ENCODE assay signal across 9 mouse cellular contexts in the genomic region with DNA sequence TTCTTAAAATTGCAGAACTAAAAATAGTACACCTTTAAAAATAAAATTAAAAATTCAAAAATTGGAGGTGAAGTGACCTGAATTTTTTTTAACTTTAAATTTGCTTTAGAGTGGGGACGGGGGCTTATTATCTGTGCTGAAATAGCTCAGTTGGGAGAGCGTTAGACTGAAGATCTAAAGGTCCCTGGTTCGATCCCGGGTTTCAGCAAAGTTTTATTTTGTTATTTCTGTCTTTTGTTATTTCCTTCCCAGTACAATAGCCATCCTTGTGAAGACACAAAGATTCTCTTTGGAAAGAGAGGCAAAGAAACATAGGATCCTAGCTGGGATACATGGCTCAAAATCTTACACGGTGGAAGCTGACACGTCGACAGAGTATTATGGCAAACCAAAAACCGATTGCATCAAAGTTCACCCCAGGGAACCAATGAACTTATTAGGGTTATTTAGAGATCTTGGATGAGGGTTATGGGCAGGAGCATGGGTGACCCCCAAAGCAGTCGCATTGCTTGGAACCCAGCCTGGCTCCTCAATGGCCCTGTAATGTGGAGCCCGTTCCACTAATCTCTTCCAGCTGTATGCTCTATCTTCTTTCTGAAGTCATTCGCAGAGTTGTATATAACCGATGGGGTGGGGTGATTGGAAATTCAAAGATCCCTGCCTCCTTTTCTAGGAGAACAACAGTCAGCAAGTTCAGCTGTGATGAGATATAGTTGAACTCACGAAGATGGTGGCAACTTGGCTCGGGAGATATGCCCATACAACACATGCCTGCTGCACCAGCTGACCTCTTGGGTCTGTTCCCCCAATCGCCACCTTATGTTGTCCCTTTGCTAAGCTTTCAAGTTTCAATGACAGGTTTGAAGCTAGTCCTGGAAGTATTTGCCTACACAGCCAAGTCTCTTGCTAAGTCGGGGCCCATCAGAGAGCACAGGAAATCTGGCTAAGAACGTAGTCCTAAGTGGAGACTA. TPM values are rescaled to one million over a fixed set of nuclear protein-coding genes. Genes with fewer than 3 reads are reported as not detected.
DNase-seq lines count a peak whose midpoint lies in the region; ATAC-seq and TF ChIP-seq lines count a peak whose summit lies in the region.
"Had no signal": no experiment of that assay in that cellular context is flagged by ENCODE, and none has a peak within 500 bp of the region (broad histone marks: within the 10 kb centered on the region; RNA-seq: fewer than 3 reads in every experiment).

No protein-coding gene starts in this region.

- H3K27ac ChIP-seq in heart, embryonic 10.5 days: no peak overlapping the region
- H3K27ac ChIP-seq in heart, postnatal 0 days (ENCODE audit: low read depth): peak overlapping the region; percentile 41; the same call in 1 of the 2 replicates
- 0 out of 2 replicates have a peak overlapping the region, but pooled peaks have one; percentile 26 for H3K27ac ChIP-seq in midbrain, postnatal 0 days (ENCODE audit: low read depth, low read length)
- no peak overlapping the region for H3K27ac ChIP-seq in thymus, adult 2 months (ENCODE audit: control insufficient read depth, insufficient read depth, low read length)

- no peak for TF ChIP-seq CTCF in heart, postnatal 0 days (IDR thresholded peaks at IDR 0.05; ENCODE audit: low read depth)
- TF ChIP-seq CTCF in midbrain, postnatal 0 days (IDR thresholded peaks at IDR 0.05): no peak
- no peak for TF ChIP-seq CTCF in thymus, adult 2 months (IDR thresholded peaks at IDR 0.05; ENCODE audit: borderline replicate concordance, control insufficient read depth, extremely low read depth, insufficient read depth, low read length, poor library complexity)

- peaks cover 21% of the 10 kb centered on the region for H3K4me1 ChIP-seq in heart, embryonic 10.5 days
- H3K4me1 ChIP-seq in heart, postnatal 0 days (ENCODE audit: control insufficient read depth, insufficient read depth): peaks cover 21% of the 10 kb centered on the region
- H3K4me1 ChIP-seq in midbrain, postnatal 0 days (ENCODE audit: insufficient read depth, low read length): 0 out of 2 replicates have a peak, but pooled peaks cover 6% of the 10 kb centered on the region
- peaks cover 11% of the 10 kb centered on the region for H3K4me1 ChIP-seq in thymus, adult 2 months (replicated peaks; ENCODE audit: control insufficient read depth, insufficient read depth, low read length)

- H3K36me3 ChIP-seq in heart, embryonic 10.5 days: no peaks in the 10 kb centered on the region
- no peaks in the 10 kb centered on the region for H3K36me3 ChIP-seq in heart, postnatal 0 days (replicated peaks; ENCODE audit: control insufficient read depth, insufficient read depth, low read length)
- H3K36me3 ChIP-seq in midbrain, postnatal 0 days (ENCODE audit: insufficient read depth, low read length): no peaks in the 10 kb centered on the region
- H3K36me3 ChIP-seq in thymus, adult 2 months (ENCODE audit: control insufficient read depth, insufficient read depth, low read length): no peaks in the 10 kb centered on the region

- no peak for TF ChIP-seq POLR2A in thymus, adult 2 months (IDR thresholded peaks at IDR 0.05; ENCODE audit: control insufficient read depth, extremely low read depth, insufficient read depth, low read length, poor library complexity)

- H3K27me3 ChIP-seq in heart, embryonic 10.5 days (ENCODE audit: insufficient read depth, poor library complexity, severe bottlenecking): no peaks in the 10 kb centered on the region
- no peaks in the 10 kb centered on the region for H3K27me3 ChIP-seq in heart, postnatal 0 days (ENCODE audit: control insufficient read depth, insufficient read depth, low read length)
- H3K27me3 ChIP-seq in midbrain, postnatal 0 days (ENCODE audit: insufficient read depth, low read length): no peaks in the 10 kb centered on the region
- no peaks in the 10 kb centered on the region for H3K27me3 ChIP-seq in thymus, adult 2 months (ENCODE audit: control insufficient read depth, insufficient read depth, low read length)

- DNase-seq in heart, embryonic 10.5 days (ENCODE audit: low spot score): no peak
- no peak for DNase-seq in heart, adult 9 months (ENCODE audit: low spot score in 2 of 2)
- DNase-seq in MEL-GATA-1-ER (ENCODE audit: extremely low read depth, low read depth): peak; percentile 54
- DNase-seq in heart, postnatal 0 days (ENCODE audit: low spot score): no peak
- DNase-seq in midbrain, postnatal 0 days (ENCODE audit: low spot score): no peak
- DNase-seq in right cerebral cortex, adult 2 months (ENCODE audit: low spot score in 2 of 2): no peak
- no peak for DNase-seq in natural killer cell, adult 2 months (ENCODE audit: low spot score in 2 of 2)
- no peak for DNase-seq in thymus, adult 2 months

- no peak for ATAC-seq in heart, postnatal 0 days (ENCODE audit: insufficient read depth, low read depth)
- no peak for ATAC-seq in midbrain, postnatal 0 days (ENCODE audit: low FRiP score)

- TF ChIP-seq EP300 in heart, postnatal 0 days (IDR thresholded peaks at IDR 0.05; ENCODE audit: low read depth): no peak

- 18% methylated on average over 17 of the region's 17 CpGs for WGBS in heart, embryonic 10.5 days
- 29% methylated on average over 17 of the region's 17 CpGs for WGBS in heart, postnatal 0 days
- 27% methylated on average over 17 of the region's 17 CpGs for WGBS in midbrain, postnatal 0 days
- WGBS in thymus, adult 2 months: 69% methylated on average over 17 of the region's 17 CpGs

- no peaks in the 10 kb centered on the region for H3K9me3 ChIP-seq in heart, embryonic 10.5 days
- no peaks in the 10 kb centered on the region for H3K9me3 ChIP-seq in heart, postnatal 0 days (replicated peaks; ENCODE audit: control insufficient read depth, low read length)
- no peaks in the 10 kb centered on the region for H3K9me3 ChIP-seq in midbrain, postnatal 0 days (ENCODE audit: low read length)

- H3K9ac ChIP-seq in heart, postnatal 0 days (replicated peaks; ENCODE audit: low read depth, low read length): no peak overlapping the region
- no peak overlapping the region for H3K9ac ChIP-seq in midbrain, postnatal 0 days (replicated peaks; ENCODE audit: low read length, poor library complexity, severe bottlenecking)

- H3K4me2 ChIP-seq in heart, postnatal 0 days (ENCODE audit: low read depth, low read length): no peak overlapping the region
- peak overlapping the region; percentile 21 for H3K4me2 ChIP-seq in midbrain, postnatal 0 days (ENCODE audit: low read depth, low read length, poor library complexity, severe bottlenecking)

- peak overlapping the region; percentile 68 for H3K4me3 ChIP-seq in heart, embryonic 10.5 days
- no peak overlapping the region for H3K4me3 ChIP-seq in heart, postnatal 0 days (ENCODE audit: low read depth, low read length)
- H3K4me3 ChIP-seq in midbrain, postnatal 0 days (ENCODE audit: low read depth, low read length): no peak overlapping the region
- no peak overlapping the region for H3K4me3 ChIP-seq in thymus, adult 2 months (ENCODE audit: control insufficient read depth, insufficient read depth, low read length)

RNA-seq across cellular contexts. Expression of a gene that starts 32.4 kb away (rescaled TPM):
- 0.05 TPM in 1 of 2 replicates, not detected in the other for polyA plus RNA-seq in heart, embryonic 10.5 days (2016; fragmentation: Nextera tagmentation; extraction: Ambion mirVana)
- not detected in 2 replicates for total RNA-seq in heart, postnatal 0 days (2014; rRNA removed; ENCODE audit: low replicate concordance)
- not detected in 2 replicates for polyA plus RNA-seq in heart, postnatal 0 days (2015; fragmentation: Nextera tagmentation; extraction: Ambion mirVana)
- total RNA-seq in midbrain, postnatal 0 days (2014; rRNA removed): not detected in 2 replicates
- polyA plus RNA-seq in midbrain, postnatal 0 days (2015; fragmentation: Nextera tagmentation; extraction: Ambion mirVana): not detected in 2 replicates
- not detected in 2 replicates for polyA plus RNA-seq in thymus, adult 2 months (2012; rRNA removed)
- total RNA-seq: layer of hippocampus, adult 8-10 months had no signal

RNA-seq across cellular contexts. Expression of a gene that starts 43.0 kb away (rescaled TPM):
- polyA plus RNA-seq in heart, embryonic 10.5 days (2016; fragmentation: Nextera tagmentation; extraction: Ambion mirVana): 4.7 and 5.8 TPM in 2 replicates
- 32.7 and 43.2 TPM in 2 replicates for total RNA-seq in heart, postnatal 0 days (2014; rRNA removed; ENCODE audit: low replicate concordance)
- polyA plus RNA-seq in heart, postnatal 0 days (2015; fragmentation: Nextera tagmentation; extraction: Ambion mirVana): 4.7 and 5.1 TPM in 2 replicates
- 24.6 and 28.1 TPM in 2 replicates for total RNA-seq in midbrain, postnatal 0 days (2014; rRNA removed)
- polyA plus RNA-seq in midbrain, postnatal 0 days (2015; fragmentation: Nextera tagmentation; extraction: Ambion mirVana): 2.8 TPM in 2 replicates
- polyA plus RNA-seq in thymus, adult 2 months (2012; rRNA removed): 23.0 and 24.5 TPM in 2 replicates

RNA-seq across cellular contexts. Expression of a gene that starts 53.8 kb away (rescaled TPM):
- polyA plus RNA-seq in heart, embryonic 10.5 days (2016; fragmentation: Nextera tagmentation; extraction: Ambion mirVana): not detected in 2 replicates
- not detected in 2 replicates for total RNA-seq in heart, postnatal 0 days (2014; rRNA removed; ENCODE audit: low replicate concordance)
- not detected in 2 replicates for polyA plus RNA-seq in heart, postnatal 0 days (2015; fragmentation: Nextera tagmentation; extraction: Ambion mirVana)
- not detected in 2 replicates for total RNA-seq in midbrain, postnatal 0 days (2014; rRNA removed)
- not detected in 2 replicates for polyA plus RNA-seq in midbrain, postnatal 0 days (2015; fragmentation: Nextera tagmentation; extraction: Ambion mirVana)
- not detected in 2 replicates for polyA plus RNA-seq in thymus, adult 2 months (2012; rRNA removed)
- total RNA-seq: layer of hippocampus, adult 8-10 months had no signal

Comparison
In these comparisons a context has a peak if more than half of its experiments do, and no peak if none do; other contexts are left out.
1. H3K27ac ChIP-seq: peak in heart, postnatal 0 days (single experiment) and midbrain, postnatal 0 days (single experiment); none in heart, embryonic 10.5 days (single experiment) and thymus, adult 2 months (single experiment).